Mouse (Mus musculus) lung, adult 2 months (tissue): ENCODE results near the gene Slc39a3.

ENCODE experiments used
- CTCF ChIP-seq: fragments of 200-500 bp; IDR thresholded peaks from 2 replicates; pipeline ENCODE4 v1.5.1; 2011; ENCODE audit warnings: mild to moderate bottlenecking, low read length, control low read depth; ENCODE audit not compliant: insufficient read depth
- POLR2A ChIP-seq: fragments of 200-500 bp; IDR thresholded peaks from 2 replicates; pipeline ENCODE4 v1.6.1; 2011; ENCODE audit warnings: low read depth, mild to moderate bottlenecking, control low read depth, low read length, borderline replicate concordance; ENCODE audit errors: extremely low read depth

- no peak for TF ChIP-seq CTCF
- peak; percentile 60; the same call in 1 of the 2 replicates for TF ChIP-seq POLR2A
Observed at GRCm38 (mm10) chr10:81069836-81070235, 32.6 kb upstream of the Slc39a3 start, which contains the start of gene Thop1.
